ENCODE assay signal across 21 mouse cellular contexts in genomic region chr6:17829981-17830380, GRCm38 (mm10).
"Had no signal": no experiment of that assay in that cellular context is flagged by ENCODE, and none has a peak within 500 bp of the region (broad histone marks: within the 10 kb centered on the region; RNA-seq: fewer than 3 reads in every experiment).

No protein-coding gene starts in this region.

- DNase-seq: liver, embryonic 13.5 days; lung, adult 2 months; lung, postnatal 14 days; lung, postnatal 4 days; retina, postnatal 1 day; right cerebral cortex, adult 18-20 months; right cerebral cortex, postnatal 25 days; right cerebral cortex, postnatal 4 days; spleen, adult 18-20 months; thymus, adult 18-20 months; thymus, postnatal 14 days; thymus, postnatal 36 days had no signal

- H3K4me2 ChIP-seq: liver, embryonic 13.5 days; liver, embryonic 15.5 days; lung, embryonic 15.5 days; midbrain, embryonic 13.5 days; midbrain, embryonic 15.5 days; neural tube, embryonic 13.5 days; neural tube, embryonic 15.5 days had no signal

- ATAC-seq: lung, postnatal 0 days; midbrain, embryonic 13.5 days; midbrain, embryonic 15.5 days had no signal

- H3K4me1 ChIP-seq: midbrain, embryonic 10.5 days; midbrain, embryonic 13.5 days; midbrain, embryonic 15.5 days; neural tube, embryonic 13.5 days; neural tube, embryonic 15.5 days had no signal

- H3K36me3 ChIP-seq: liver, embryonic 13.5 days had no signal

- H3K27ac ChIP-seq: liver, embryonic 13.5 days; liver, embryonic 15.5 days; lung, embryonic 15.5 days; midbrain, embryonic 10.5 days; midbrain, embryonic 13.5 days; midbrain, embryonic 15.5 days; neural tube, embryonic 13.5 days; neural tube, embryonic 15.5 days had no signal

- H3K4me3 ChIP-seq: liver, embryonic 13.5 days; liver, embryonic 15.5 days; lung, embryonic 15.5 days; midbrain, embryonic 10.5 days; midbrain, embryonic 13.5 days; midbrain, embryonic 15.5 days; myocyte; neural tube, embryonic 13.5 days; neural tube, embryonic 15.5 days had no signal

- H3K9me3 ChIP-seq: liver, embryonic 13.5 days; liver, embryonic 15.5 days; lung, embryonic 15.5 days; neural tube, embryonic 15.5 days had no signal

- H3K27me3 ChIP-seq: liver, embryonic 13.5 days; liver, embryonic 15.5 days; lung, embryonic 15.5 days; midbrain, embryonic 13.5 days; midbrain, embryonic 15.5 days; neural tube, embryonic 13.5 days; neural tube, embryonic 15.5 days had no signal

- H3K9ac ChIP-seq: liver, embryonic 13.5 days; liver, embryonic 15.5 days; lung, embryonic 15.5 days; midbrain, embryonic 13.5 days; midbrain, embryonic 15.5 days; neural tube, embryonic 13.5 days; neural tube, embryonic 15.5 days had no signal
